Mouse (Mus musculus) cerebellum, postnatal 14 days (tissue): Measurements from ENCODE around the gene Shroom3.

Experiments used
- DNase-seq, 2 experiments: peaks; one replicate each; pipeline ENCODE4 v3.0.0; 2021; ENCODE audit warnings: mixed read lengths in 2 of 2

Gene Shroom3

DNA sequence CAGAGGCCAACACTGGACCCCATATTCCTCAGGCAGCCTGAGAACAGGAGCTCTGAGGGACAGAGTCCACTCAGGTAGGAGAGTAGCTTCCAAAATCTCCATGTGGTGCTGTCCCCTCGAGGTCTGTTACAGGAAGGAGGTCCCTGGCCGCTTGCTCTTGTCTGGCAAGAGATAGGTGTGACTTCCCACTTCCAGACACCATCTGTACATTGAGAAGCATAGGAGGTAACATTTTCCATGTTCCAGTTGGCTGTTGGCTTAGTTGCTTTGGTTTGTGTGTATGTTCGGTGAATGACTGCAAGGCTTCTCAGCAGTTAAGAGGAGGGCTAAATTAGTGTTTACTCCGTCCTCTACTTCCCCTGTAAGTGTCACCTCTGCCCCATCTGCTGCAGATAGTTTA is 254.5 kb downstream of the Shroom3 start:
- peak in 1 of 2 experiments; percentile 38 for DNase-seq

DNA sequence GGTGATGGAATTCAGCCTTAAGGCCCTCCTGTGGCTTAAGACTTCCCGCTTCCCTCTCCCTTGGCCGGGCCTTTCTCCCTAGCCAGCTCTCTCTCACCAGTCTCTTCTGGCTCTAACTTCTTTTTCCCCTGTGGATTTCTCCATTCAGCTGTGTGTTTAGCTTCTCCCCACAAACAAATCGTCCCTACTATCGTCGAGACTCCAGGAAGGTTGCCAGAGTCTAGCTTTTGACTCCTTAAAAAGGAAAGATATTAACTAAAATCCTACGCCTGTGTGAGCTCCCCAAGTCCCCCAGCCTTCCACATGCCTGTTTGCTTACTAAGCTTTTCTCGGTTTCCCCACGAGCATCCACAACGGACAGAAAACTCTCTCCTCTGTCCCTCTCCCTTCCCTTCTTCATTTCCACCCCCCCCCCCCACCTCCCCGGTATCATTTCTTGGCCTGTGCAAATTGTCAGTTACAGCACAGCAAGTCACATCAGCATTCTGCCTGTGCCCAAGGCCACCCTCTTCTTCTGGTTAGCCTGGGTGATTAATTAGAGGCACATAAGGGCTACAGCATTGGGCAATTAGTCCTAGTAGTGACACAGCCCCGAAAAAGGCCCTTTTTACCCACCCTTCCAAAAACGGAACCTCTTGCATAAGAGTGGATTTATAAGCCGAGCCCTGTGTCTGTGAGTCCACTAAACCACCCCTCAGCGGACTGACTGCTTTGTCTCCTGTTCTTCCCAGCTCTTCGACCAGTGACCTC is 256.2 kb downstream of the Shroom3 start:
- DNase-seq: no peak

GRCm38 (mm10) chr5:92942166-92942565 is 258.9 kb downstream of the Shroom3 start:
- no peak for DNase-seq

- DNase-seq: no peak
These were observed 259.3 kb downstream of the Shroom3 start for GRCm38 (mm10) chr5:92942577-92942976.

- no peak for DNase-seq
These were observed 261.6 kb downstream of the Shroom3 start for GRCm38 (mm10) chr5:92944867-92945266.

GRCm38 (mm10) chr5:92948972-92949745 is 265.9 kb downstream of the Shroom3 start:
- peak; percentile 45 to 64 for DNase-seq

DNA sequence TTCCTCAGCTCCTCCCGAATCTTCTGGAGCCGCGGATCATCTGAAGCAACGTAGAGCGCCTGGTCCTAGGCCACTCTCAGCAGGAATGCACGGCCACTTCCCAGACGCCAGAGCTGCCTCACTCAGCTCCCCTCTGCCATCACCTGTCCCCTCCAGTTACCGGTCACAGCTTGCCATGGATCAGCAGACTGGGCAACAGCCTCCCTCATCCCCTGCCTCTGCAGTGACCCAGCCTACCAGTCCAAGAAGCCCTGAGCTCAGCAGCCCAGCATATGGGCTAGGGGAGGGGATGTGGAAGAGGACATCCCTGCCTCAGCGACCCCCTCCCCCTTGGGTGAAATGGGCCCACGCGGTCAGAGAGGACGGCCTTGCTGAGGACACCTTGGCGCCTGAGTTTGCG is 267.3 kb downstream of the Shroom3 start:
- no peak for DNase-seq

DNA sequence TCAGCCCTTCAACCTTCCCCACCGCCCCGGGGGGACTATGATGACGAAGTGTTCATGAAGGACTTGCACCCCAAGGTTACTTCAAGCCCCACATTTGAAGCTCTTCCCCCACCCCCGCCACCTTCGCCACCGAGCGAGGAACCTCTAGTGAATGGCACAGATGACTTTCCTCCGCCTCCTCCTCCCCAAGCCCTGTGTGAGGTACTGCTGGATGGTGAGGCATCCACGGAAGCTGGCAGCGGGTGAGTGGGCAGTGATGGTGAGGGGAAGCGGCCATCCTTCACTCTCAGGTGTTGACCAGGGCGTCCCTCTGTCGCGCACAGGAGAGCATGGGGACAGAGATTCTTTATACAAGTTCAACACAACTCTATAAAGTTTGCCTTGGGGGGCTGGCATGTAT is 267.8 kb downstream of the Shroom3 start:
- DNase-seq: no peak

- no peak for DNase-seq
These were observed 270.6 kb downstream of the Shroom3 start for GRCm38 (mm10) chr5:92953865-92954264.

DNA sequence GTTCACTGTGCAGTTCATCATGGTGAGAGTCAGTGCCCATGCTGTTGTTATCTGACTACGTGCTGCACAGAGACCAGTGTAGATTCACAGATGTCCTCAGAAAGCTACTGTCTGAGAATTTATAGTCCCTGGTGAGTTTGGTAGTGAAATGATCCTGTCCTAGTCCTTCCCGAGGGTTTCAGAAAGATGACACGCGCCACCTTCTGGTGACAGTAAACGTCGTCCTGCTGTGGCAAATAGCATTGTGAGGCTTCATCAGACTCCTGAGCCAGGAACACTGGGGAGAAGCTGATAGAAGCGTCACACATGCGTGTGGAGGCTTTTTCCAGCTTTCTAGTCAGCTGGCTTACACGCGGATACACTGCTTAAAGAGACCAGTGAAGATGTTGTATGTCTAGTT is 271.1 kb downstream of the Shroom3 start:
- peak; percentile 90 to 91 for DNase-seq

DNA sequence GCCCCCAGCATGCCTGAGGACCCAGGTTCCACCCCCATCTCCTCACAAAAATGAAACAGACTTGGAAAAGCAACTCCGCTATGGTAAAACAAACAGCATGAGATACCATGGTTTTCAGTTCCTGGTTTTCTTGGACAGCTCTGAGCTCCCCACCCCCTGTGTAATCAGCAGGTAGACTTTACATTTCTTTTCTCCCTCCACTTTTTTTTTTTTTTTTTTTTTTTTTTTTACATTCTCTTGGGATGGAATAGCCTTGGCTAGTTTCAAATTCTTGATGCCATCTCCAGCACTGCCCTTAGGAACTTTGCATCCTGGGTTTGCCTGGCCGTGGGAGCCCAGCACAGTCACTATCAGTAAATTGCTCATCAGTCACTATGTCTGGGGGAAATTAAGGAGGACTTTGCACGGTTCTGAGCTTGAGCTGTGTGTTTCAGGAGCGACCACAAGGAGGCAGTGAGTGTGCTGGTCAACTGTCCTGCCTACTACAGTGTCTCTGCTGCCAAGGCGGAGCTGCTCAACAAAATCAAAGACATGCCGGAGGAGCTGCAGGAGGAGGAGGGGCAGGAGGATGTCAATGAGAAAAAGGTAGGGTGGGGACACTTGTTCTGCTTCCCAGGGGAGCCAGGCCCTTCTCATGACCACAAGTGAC is 271.7 kb downstream of the Shroom3 start:
- DNase-seq: peak; percentile 65 to 76

- no peak for DNase-seq
These were observed 276.1 kb downstream of the Shroom3 start for GRCm38 (mm10) chr5:92959287-92959686.

GRCm38 (mm10) chr5:92959708-92960107 is 276.5 kb downstream of the Shroom3 start:
- peak in 1 of 2 experiments; percentile 51 for DNase-seq

GRCm38 (mm10) chr5:92961353-92961752 is 278.1 kb downstream of the Shroom3 start:
- DNase-seq: no peak

- no peak for DNase-seq
These were observed 278.6 kb downstream of the Shroom3 start for GRCm38 (mm10) chr5:92961770-92962231.

DNA sequence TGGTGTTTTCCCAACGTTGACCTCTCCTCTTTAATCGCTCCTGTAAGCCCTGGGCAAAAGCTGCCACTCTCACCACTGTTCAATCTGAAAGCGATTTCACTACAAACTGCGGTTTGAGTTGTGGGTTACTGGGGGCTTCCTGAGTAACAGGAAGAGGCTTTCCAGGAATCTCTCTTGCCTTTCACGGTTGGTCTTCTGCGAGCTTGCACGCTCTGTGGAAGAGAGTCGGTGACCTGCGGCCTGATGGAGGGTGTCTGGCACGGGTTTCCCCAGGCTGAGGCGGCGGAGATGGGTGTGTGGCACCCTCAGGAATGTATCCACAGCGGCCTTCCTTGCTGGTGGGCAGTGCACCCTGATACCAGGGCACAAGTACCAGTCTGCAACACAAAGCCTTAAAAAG is 281.5 kb downstream of the Shroom3 start:
- DNase-seq: no peak

DNA sequence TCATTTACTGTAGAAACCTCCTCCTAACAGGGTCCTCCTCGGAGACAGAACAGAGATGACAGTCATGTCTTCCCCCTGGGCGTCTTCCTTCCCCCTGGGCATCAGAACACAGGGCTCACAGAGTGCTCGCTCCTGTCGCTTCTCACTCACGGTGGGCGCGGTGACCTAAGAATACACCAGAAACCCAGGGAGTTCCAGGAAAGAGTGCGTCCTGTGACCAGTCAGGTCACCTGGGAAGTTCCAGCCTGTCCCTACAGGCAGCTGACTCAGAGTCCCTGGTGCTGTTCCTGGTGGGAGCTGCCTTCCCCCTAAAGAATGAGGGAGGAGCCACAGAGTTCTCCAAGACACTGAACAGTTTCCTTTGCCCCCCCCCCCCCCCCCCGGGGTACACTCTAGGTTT is 283.9 kb downstream of the Shroom3 start:
- no peak for DNase-seq

DNA sequence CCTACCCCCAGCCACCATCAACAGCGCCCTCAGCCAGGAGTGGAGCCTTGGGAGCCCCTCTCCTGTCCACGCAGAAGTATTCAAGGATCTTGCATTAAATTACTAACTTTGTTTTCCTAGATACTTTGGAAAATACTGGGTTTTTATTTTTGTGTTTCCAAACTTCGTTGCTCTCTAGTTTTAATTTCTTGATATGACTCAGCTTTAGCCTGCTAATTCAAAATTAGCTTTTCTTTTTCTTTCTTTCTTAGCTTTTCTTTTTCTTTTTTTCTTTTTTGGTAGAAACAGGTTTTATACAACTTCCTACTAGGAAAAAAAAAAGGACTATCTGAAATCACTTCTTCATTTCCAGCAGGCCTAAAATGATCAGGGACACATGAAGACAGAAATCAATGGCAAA is 284.7 kb downstream of the Shroom3 start:
- no peak for DNase-seq

- DNase-seq: no peak
These were observed 286.2 kb downstream of the Shroom3 start for GRCm38 (mm10) chr5:92969443-92969842.

GRCm38 (mm10) chr5:92969926-92970325 is 286.7 kb downstream of the Shroom3 start:
- DNase-seq: no peak

GRCm38 (mm10) chr5:92970480-92970879 is 287.2 kb downstream of the Shroom3 start:
- peak in 1 of 2 experiments; percentile 50 for DNase-seq

DNA sequence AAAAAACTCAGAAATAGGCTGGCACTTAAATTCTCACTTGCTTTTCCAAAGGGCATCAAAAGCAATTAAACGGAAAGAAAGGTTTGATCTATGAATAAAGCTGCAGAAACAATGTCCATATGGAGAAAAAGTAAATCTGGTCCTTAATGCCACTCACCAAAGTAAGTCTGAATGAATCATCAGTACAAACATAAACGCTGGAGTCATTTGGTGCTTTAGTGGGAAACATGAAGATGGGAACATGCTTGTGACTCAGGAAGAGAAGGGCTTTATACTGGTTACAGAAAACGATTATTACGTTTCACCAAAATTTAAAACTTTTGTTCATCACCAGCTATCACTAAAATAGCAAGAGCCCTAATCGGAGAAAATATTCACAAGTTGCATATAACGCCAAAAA is 297.2 kb downstream of the Shroom3 start:
- no peak for DNase-seq

DNA sequence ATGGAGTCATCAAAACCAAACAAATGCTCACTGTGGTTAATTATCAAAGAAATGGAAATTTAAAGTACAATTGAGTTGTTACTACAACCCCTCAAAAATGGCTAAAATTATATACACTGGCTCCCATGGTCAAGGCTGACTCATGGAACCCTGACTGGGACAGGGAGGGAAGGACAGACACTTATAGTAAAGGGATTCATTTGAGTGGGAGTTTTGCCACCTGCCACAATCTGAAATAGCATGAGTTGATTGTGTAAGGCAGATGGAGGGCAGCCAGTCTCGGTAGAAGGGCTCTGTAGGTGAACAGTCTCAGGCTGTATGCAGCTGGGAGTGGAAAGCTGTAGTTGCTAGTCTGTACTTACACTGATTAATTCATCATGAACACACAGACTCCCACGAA is 297.6 kb downstream of the Shroom3 start:
- no peak for DNase-seq

DNA sequence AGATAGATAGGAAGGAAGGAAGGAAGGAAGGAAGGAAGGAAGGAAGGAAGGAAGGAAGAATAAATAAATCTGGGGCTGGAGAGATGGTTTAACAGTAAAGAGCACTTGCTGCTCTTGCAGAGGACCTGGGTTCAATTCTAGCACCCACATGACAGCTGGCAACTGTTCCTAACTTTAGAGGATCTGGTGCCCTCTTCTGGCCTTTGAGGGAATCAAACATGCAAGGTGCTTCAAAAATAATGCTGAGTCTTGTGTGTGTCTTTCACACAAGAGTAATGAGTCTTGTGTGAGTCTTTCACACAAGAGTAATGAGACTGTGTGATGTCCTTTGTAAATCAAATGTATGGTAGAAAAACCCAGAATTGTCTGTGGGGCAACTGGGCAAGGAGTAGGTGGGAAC is 299.4 kb downstream of the Shroom3 start:
- peak in 1 of 2 experiments; percentile 41 for DNase-seq
